Mouse (Mus musculus): ENCODE results near the gene Dnm3. TPM values are rescaled to one million over a fixed set of nuclear protein-coding genes. Genes with fewer than 3 reads are reported as not detected.

Dnm3 gene
- polyA plus RNA-seq, 1 experiment: 3.0 TPM

DNA sequence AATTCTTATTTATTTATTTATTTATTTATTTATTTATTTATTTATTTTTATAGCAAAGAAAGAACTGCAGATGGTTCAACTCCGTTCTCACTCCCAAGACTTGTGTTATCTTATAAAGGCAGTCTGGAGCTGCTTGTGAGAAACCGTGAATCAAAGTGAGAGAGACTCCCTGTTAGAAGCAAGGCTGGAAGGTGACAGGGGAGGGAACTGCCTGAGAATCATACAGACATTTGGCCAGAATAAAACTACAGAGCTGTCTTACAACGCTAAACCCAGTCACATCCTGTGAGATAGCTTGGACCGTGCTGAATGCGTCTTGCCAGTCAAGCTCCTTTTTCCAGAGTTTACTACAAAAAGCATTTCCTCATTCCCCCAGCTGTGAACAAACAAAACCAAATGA lies 439.4 kb downstream of the Dnm3 start:
- H3K79me2 ChIP-seq (ENCODE audit: control insufficient read depth, insufficient read depth): no peaks in the 10 kb centered on the region
- H3K27me3 ChIP-seq (ENCODE audit: control insufficient read depth, insufficient read depth, insufficient read length): no peaks in the 10 kb centered on the region
- H3K36me3 ChIP-seq (ENCODE audit: control insufficient read depth, insufficient read depth): no peaks in the 10 kb centered on the region
- no peak overlapping the region for H3K4me3 ChIP-seq
- peak overlapping the region; percentile 76 for H3K4me2 ChIP-seq (ENCODE audit: low read depth)
- no peak for TF ChIP-seq SRF (IDR thresholded peaks at IDR 0.05; ENCODE audit: control insufficient read depth, insufficient read length, low read depth)
- TF ChIP-seq MYOD1 (IDR thresholded peaks at IDR 0.05; ENCODE audit: control insufficient read depth in 1 of 3, insufficient read length in 2 of 3, low read depth in 2 of 3): no peak
- no peak for TF ChIP-seq USF1 (IDR thresholded peaks at IDR 0.05; ENCODE audit: low read depth)
- no peak for TF ChIP-seq MYOG (IDR thresholded peaks at IDR 0.05; ENCODE audit: control insufficient read depth in 1 of 3, insufficient read depth in 1 of 3, insufficient read length in 2 of 3, low read depth in 2 of 3)
- TF ChIP-seq CEBPB (IDR thresholded peaks at IDR 0.05; ENCODE audit: insufficient read depth, poor library complexity, severe bottlenecking): no peak
- TF ChIP-seq POLR2A (IDR thresholded peaks at IDR 0.05; ENCODE audit: insufficient read length, low read depth): no peak
- TF ChIP-seq POLR2AphosphoS2 (IDR thresholded peaks at IDR 0.05; ENCODE audit: insufficient read length, low read depth): no peak
- TF ChIP-seq REST (IDR thresholded peaks at IDR 0.05; ENCODE audit: insufficient read depth, insufficient read length): no peak
- no peak for TF ChIP-seq MAX (IDR thresholded peaks at IDR 0.05; ENCODE audit: low read depth)
- no peak for TF ChIP-seq E2F4 (IDR thresholded peaks at IDR 0.05; ENCODE audit: insufficient read depth)
- TF ChIP-seq TCF3 (IDR thresholded peaks at IDR 0.05; ENCODE audit: insufficient read length, low read depth): no peak
- no peak overlapping the region for H3ac ChIP-seq (ENCODE audit: control insufficient read depth, insufficient read length)

DNA sequence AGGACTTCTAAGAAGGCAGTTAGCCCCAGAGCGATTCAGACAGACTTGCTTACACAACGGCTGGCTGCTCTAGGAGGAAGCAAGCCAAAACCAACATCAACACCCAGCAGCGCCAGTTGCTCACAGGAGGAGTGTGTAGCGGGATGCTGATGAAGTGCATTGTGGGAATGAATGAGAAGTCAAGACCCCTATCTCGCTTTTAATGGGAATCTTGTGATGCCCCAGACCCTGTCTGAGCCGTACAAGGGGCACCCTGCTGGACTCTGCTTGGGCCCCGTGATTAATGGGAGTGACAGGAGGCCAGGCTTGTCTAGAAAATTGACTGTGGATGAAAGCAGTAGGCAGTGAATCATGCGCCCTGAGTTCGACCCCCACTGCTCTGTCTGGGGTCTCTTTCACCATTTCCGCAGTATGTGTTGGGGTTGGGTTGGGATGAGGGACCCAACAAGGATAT lies 439.8 kb downstream of the Dnm3 start:
- H3ac ChIP-seq (ENCODE audit: control insufficient read depth, insufficient read length): no peak overlapping the region
- H3K4me3 ChIP-seq: no peak overlapping the region
- H3K36me3 ChIP-seq (ENCODE audit: control insufficient read depth, insufficient read depth): no peaks in the 10 kb centered on the region
- H3K4me2 ChIP-seq (ENCODE audit: low read depth): no peak overlapping the region
- TF ChIP-seq REST (IDR thresholded peaks at IDR 0.05; ENCODE audit: insufficient read depth, insufficient read length) (no peak), POLR2A (IDR thresholded peaks at IDR 0.05; ENCODE audit: insufficient read length, low read depth) (no peak), TCF12 (IDR thresholded peaks at IDR 0.05; ENCODE audit: insufficient read depth, poor library complexity, severe bottlenecking) (no peak), MYOG (IDR thresholded peaks at IDR 0.05; ENCODE audit: control insufficient read depth in 1 of 3, insufficient read depth in 1 of 3, insufficient read length in 2 of 3, low read depth in 2 of 3) (no peak), CEBPB (IDR thresholded peaks at IDR 0.05; ENCODE audit: insufficient read depth, poor library complexity, severe bottlenecking) (no peak), MYOD1 (IDR thresholded peaks at IDR 0.05; ENCODE audit: control insufficient read depth in 1 of 3, insufficient read length in 2 of 3, low read depth in 2 of 3) (no peak), TCF3 (IDR thresholded peaks at IDR 0.05; ENCODE audit: insufficient read length, low read depth) (no peak), USF1 (IDR thresholded peaks at IDR 0.05; ENCODE audit: low read depth) (no peak), POLR2AphosphoS2 (IDR thresholded peaks at IDR 0.05; ENCODE audit: insufficient read length, low read depth) (no peak), E2F4 (IDR thresholded peaks at IDR 0.05; ENCODE audit: insufficient read depth) (no peak), MAX (IDR thresholded peaks at IDR 0.05; ENCODE audit: low read depth) (no peak), SRF (IDR thresholded peaks at IDR 0.05; ENCODE audit: control insufficient read depth, insufficient read length, low read depth) (no peak)
- H3K79me2 ChIP-seq (ENCODE audit: control insufficient read depth, insufficient read depth): no peaks in the 10 kb centered on the region
- H3K27me3 ChIP-seq (ENCODE audit: control insufficient read depth, insufficient read depth, insufficient read length): no peaks in the 10 kb centered on the region

DNA sequence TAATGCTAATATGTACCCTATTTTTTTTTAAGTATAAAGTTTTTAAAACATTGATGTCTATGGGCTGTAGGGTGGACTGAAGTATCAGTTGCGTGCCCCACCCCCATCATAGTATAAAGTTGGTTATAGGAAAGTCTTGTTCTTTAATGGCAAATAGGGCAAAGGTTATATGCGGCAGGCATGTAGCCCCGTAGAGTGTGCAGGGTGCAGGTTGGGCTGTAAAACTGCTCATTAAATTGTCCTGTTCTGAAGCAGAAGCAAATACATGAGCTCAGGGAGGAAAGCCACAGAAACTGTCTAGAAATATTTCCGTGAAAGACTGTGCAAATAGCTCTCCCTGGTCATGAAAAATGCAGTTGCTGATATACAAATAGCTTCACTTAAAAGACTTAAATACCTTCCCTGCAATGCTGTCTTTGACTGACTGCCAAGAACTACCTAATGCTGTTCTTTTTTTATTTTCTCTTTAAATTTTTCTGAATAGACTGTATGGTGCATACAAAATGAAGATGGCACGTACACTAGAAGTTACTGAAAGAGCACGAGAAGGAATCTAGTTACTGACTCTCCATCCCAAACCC lies 440.6 kb downstream of the Dnm3 start:
- no peaks in the 10 kb centered on the region for H3K27me3 ChIP-seq (ENCODE audit: control insufficient read depth, insufficient read depth, insufficient read length)
- TF ChIP-seq MYOD1 (IDR thresholded peaks at IDR 0.05; ENCODE audit: control insufficient read depth in 1 of 3, insufficient read length in 2 of 3, low read depth in 2 of 3) (no peak), USF1 (IDR thresholded peaks at IDR 0.05; ENCODE audit: low read depth) (no peak), TCF3 (IDR thresholded peaks at IDR 0.05; ENCODE audit: insufficient read length, low read depth) (no peak), REST (IDR thresholded peaks at IDR 0.05; ENCODE audit: insufficient read depth, insufficient read length) (no peak), E2F4 (IDR thresholded peaks at IDR 0.05; ENCODE audit: insufficient read depth) (no peak), MYOG (IDR thresholded peaks at IDR 0.05; ENCODE audit: control insufficient read depth in 1 of 3, insufficient read depth in 1 of 3, insufficient read length in 2 of 3, low read depth in 2 of 3) (no peak), SRF (IDR thresholded peaks at IDR 0.05; ENCODE audit: control insufficient read depth, insufficient read length, low read depth) (no peak), TCF12 (IDR thresholded peaks at IDR 0.05; ENCODE audit: insufficient read depth, poor library complexity, severe bottlenecking) (no peak), POLR2AphosphoS2 (IDR thresholded peaks at IDR 0.05; ENCODE audit: insufficient read length, low read depth) (no peak), MAX (IDR thresholded peaks at IDR 0.05; ENCODE audit: low read depth) (no peak), POLR2A (IDR thresholded peaks at IDR 0.05; ENCODE audit: insufficient read length, low read depth) (no peak), CEBPB (IDR thresholded peaks at IDR 0.05; ENCODE audit: insufficient read depth, poor library complexity, severe bottlenecking) (no peak)
- no peak overlapping the region for H3K4me2 ChIP-seq (ENCODE audit: low read depth)

DNA sequence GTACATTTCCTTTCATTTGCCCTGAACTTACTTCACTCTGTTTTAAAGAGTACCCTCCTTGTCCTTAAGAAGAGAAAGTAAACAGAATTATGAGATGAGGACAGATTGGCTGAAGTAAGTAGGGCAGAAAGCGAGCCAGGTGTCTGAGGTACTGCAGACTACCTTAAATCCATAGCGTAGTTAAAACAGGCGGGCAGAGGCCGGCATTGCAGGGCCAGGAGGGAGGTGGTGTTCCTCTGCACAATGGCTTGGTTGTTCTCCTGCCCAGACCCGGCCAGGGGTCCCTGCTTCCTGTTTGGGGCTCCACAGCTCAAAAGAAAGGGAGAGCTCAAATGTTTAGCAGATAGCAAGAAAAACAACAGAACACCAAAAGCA lies 441.4 kb downstream of the Dnm3 start:
- Histone ChIP-seq H3ac (ENCODE audit: control insufficient read depth, insufficient read length) (no peak overlapping the region), H3K4me2 (ENCODE audit: low read depth) (no peak overlapping the region), H3K4me3 (no peak overlapping the region), H3K36me3 (ENCODE audit: control insufficient read depth, insufficient read depth) (no peaks in the 10 kb centered on the region), H3K27me3 (ENCODE audit: control insufficient read depth, insufficient read depth, insufficient read length) (no peaks in the 10 kb centered on the region), H3K79me2 (ENCODE audit: control insufficient read depth, insufficient read depth) (no peaks in the 10 kb centered on the region)
- TF ChIP-seq USF1 (IDR thresholded peaks at IDR 0.05; ENCODE audit: low read depth): no peak
- TF ChIP-seq MYOD1 (IDR thresholded peaks at IDR 0.05; ENCODE audit: control insufficient read depth in 1 of 3, insufficient read length in 2 of 3, low read depth in 2 of 3): no peak
- TF ChIP-seq TCF3 (IDR thresholded peaks at IDR 0.05; ENCODE audit: insufficient read length, low read depth): no peak
- TF ChIP-seq POLR2A (IDR thresholded peaks at IDR 0.05; ENCODE audit: insufficient read length, low read depth): no peak
- TF ChIP-seq MYOG (IDR thresholded peaks at IDR 0.05; ENCODE audit: control insufficient read depth in 1 of 3, insufficient read depth in 1 of 3, insufficient read length in 2 of 3, low read depth in 2 of 3): no peak
- no peak for TF ChIP-seq CEBPB (IDR thresholded peaks at IDR 0.05; ENCODE audit: insufficient read depth, poor library complexity, severe bottlenecking)
- no peak for TF ChIP-seq E2F4 (IDR thresholded peaks at IDR 0.05; ENCODE audit: insufficient read depth)
- no peak for TF ChIP-seq POLR2AphosphoS2 (IDR thresholded peaks at IDR 0.05; ENCODE audit: insufficient read length, low read depth)
- TF ChIP-seq REST (IDR thresholded peaks at IDR 0.05; ENCODE audit: insufficient read depth, insufficient read length): no peak
- TF ChIP-seq TCF12 (IDR thresholded peaks at IDR 0.05; ENCODE audit: insufficient read depth, poor library complexity, severe bottlenecking): no peak
- no peak for TF ChIP-seq SRF (IDR thresholded peaks at IDR 0.05; ENCODE audit: control insufficient read depth, insufficient read length, low read depth)
- no peak for TF ChIP-seq MAX (IDR thresholded peaks at IDR 0.05; ENCODE audit: low read depth)

More for the DNA sequence above, 440.6 kb downstream of the Dnm3 start:
- Histone ChIP-seq H3K36me3 (ENCODE audit: control insufficient read depth, insufficient read depth) (no peaks in the 10 kb centered on the region), H3K79me2 (ENCODE audit: control insufficient read depth, insufficient read depth) (no peaks in the 10 kb centered on the region), H3ac (ENCODE audit: control insufficient read depth, insufficient read length) (no peak overlapping the region), H3K4me3 (no peak overlapping the region)
